Mouse (Mus musculus) lung, postnatal 0 days (tissue): ENCODE measurements around the gene Phyh.

Experiments used
- CTCF ChIP-seq: IDR thresholded peaks from 2 replicates; pipeline ENCODE4 v1.5.1; 2016; ENCODE audit warnings: antibody characterized with exemption, mild to moderate bottlenecking
- EP300 ChIP-seq: IDR thresholded peaks from 2 replicates; pipeline ENCODE4 v1.6.1; 2016; ENCODE audit warnings: antibody characterized with exemption, mild to moderate bottlenecking, control low read depth

- no peak for TF ChIP-seq CTCF
- no peak for TF ChIP-seq EP300
These were observed 38.0 kb upstream of the Phyh start for GRCm38 (mm10) chr2:4880737-4881349.
